Mouse (Mus musculus) erythroblast, embryonic 14.5 days (primary cell): ENCODE results near the gene Mat2a.

ENCODE experiments used
- GATA1 ChIP-seq: IDR thresholded peaks from 2 replicates; pipeline ENCODE4 v1.6.1; 2012; ENCODE audit warnings: low read length, inconsistent platforms, mixed read lengths
- TAL1 ChIP-seq: IDR thresholded peaks from 3 replicates; pipeline ENCODE4 v1.6.1; 2012; ENCODE audit warnings: low read length, inconsistent platforms, mixed read lengths

DNA sequence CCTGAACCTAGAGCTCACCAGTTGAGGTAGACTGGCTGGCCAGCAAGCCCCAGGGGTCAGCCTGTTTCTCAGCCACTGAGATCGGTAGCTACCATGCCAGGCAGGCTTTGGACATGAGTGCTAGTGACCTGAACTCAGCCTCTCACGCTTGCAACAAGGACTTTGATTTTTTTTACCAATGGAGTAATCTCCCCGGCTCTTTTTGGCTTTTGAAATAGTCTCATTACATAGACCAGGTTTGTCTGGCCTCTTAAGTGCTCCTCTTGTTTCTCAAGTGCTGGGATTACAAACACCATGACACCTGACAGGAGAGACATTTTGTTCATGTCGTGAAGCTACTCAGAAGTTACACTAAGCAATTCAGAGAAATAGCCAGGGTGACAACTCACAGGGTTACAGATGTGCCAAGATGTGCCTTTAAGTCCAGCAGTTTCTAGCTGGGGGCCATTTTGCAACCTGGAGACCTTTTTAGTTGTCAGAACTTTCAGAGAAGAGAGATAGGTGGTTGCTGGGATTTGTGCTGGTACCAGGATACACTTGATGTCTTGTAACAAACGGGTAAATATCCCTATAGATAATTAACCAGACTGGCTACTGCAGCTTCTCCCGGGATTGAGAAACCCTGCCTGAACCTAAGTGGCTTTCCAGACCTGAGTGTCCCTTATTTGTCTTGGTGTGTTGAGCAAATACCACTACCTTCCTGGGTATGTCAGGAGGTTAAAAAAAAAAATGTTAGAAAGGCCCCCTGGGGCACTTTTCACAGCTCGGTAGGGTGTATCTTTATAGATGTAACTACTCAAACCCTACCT lies 23.2 kb downstream of the Mat2a start:
- TF ChIP-seq GATA1 (no peak), TAL1 (no peak)
